Mouse (Mus musculus): ENCODE results near the gene Tmem35b. TPM values are rescaled to one million over a fixed set of nuclear protein-coding genes. Genes with fewer than 3 reads are reported as not detected.
"Not testable (repeated sequence)": the region's sequence is repeated elsewhere in the genome, so short reads cannot be mapped to it uniquely, and the experiment has no call there.

Gene Tmem35b
- 1 to 10 TPM; 5.5 to 5.8 TPM for total RNA-seq (2021)
- long read RNA-seq, experiment 1, partial matches to known transcripts, result 0 of 1 reads
- long read RNA-seq, experiment 1, other reads (novel, unspliced or antisense), result 1 of 1 reads
- long read RNA-seq, experiment 2, partial matches to known transcripts, result 0 of 1 reads
- long read RNA-seq, experiment 2, other reads (novel, unspliced or antisense), result 1 of 1 reads

DNA sequence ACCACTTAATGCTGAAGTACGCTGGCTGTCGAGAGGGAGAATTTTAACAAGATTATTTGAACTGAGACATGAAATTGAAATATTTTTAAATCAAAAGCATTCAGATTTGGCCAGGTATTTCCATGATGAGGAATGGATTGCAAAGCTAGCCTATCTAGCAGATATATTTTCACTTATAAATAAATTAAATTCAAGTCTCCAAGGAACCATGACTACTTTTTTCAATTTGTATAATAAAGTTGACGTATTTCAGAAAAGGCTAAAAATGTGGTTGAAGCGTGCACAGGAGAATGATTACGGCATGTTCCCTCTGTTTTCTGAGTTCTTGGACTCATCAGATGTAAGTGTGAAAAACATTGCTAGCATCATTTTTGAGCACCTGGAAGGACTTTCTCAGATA lies at the start of gene Tmem35b:
Tmem35b (plus strand) TSS at position 301 of the 400 bp plus-strand sequence.
- Histone ChIP-seq H3K27ac (no peak within 1 kb of the TSS), H3K4me3 (no peak within 1 kb of the TSS)
- no peak for DNase-seq (ENCODE audit: low spot score in 2 of 2)
- no peak for TF ChIP-seq CTCF (conservative IDR thresholded peaks at IDR 0.05)

DNA sequence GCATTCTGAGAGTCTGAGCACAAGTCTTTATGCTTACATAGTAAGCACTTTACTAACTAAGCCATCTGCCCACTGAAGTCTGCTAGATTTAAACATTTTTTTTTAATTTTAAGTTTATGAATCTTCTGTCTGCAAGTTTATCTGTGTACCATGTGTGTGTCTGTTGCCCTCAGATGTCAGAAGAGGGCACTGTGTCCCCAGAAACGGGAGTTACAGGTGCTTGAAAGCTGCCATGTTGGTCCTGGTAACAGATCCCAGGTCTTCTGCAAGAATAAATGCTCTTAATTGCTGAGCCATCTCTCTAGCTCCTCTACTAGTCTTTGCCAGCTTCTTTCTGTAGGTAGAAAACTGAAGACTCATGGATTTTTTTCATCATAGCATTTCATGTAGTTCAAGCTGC lies 48.6 kb upstream of the Tmem35b start:
- no peak overlapping the region for H3K27ac ChIP-seq
- DNase-seq (ENCODE audit: low spot score in 2 of 2), result no peak
- TF ChIP-seq CTCF (conservative IDR thresholded peaks at IDR 0.05), result peak; percentile 20; the same call in 1 of the 2 replicates
- no peak overlapping the region for H3K4me3 ChIP-seq

DNA sequence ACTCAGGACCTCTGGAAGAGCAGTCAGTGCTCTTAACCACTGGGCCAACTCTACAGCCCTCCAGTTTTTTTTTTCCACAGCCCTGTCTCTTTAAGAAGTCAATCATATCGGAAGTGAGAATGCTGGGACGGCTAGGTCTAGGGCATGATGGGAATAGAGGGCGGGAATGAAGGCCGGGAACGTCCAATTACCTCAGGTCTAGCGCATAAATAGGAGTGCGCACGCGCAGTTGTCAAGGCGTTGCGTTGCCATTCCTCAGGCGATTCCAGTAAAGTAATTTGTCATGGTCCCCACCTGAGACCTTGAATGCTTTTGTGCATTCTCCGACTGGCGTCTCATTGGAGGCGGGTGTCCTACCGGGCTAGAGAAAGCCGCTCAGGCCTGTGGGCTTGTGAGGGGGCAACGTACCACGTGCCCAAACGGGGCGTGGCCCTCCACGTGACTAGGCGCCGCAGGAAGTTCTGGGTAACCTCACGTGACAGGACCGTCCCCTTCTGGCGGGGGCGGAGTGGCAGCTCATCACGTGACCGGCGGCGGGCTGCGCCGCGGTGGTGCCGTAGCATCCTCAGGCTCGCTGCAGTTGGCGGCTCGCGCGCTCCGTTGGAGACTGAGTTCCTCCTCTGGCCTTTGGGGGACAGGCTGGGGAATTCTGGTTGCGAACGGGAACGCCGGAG lies 46.5 kb upstream of the Tmem35b start, which contains the start of gene Zmym6:
Zmym6 (plus strand) TSS at position 509 of the 674 bp plus-strand sequence.
- TF ChIP-seq CTCF (conservative IDR thresholded peaks at IDR 0.05), result peak; percentile 33; the same call in 1 of the 2 replicates
- peak; percentile 95 for DNase-seq (ENCODE audit: low spot score in 2 of 2)
- Histone ChIP-seq H3K27ac (peak within 1 kb of the TSS; percentile 94), H3K4me3 (peak within 1 kb of the TSS; percentile 86)

DNA sequence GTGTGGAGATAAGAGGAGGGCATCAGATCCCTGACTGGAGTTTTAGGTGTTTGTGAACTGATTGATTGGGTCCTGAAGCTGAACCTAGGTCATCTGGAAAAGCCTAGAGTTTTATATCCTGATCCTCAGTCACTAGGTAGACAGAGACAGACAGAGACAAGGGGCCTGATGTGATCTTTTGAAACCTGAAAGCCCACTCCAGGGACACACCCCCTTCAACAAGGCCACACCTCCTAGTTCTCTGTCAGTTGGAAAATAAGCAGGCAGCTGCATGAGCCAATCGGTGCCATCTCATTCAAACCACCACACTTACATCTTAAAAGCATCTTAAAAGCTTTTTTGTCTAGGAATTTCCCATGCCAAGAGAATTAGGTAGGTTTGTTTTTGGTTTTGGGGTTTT lies 42.7 kb upstream of the Tmem35b start:
- Histone ChIP-seq H3K27ac (no peak overlapping the region), H3K4me3 (no peak overlapping the region)
- no peak for DNase-seq (ENCODE audit: low spot score in 2 of 2)
- TF ChIP-seq CTCF (conservative IDR thresholded peaks at IDR 0.05), result no peak

DNA sequence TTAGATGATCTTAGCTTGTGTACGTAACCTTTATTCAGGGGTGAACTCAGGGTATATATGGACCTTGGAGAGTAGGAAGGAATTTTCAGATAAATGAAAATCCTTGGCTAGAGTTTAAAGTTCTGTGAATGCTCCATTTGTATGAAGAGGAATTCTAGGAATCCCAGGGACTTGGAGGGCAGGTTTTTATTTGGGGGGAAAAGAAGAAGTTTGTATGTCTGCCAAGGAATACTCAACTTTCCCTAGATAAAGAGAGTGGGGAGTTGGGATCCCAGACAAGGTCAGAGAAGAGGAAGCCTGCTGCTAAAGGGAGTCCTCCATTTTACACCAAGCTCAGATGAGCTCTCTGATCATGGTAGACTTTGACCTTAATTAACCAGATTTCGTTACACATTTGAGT lies 40.4 kb upstream of the Tmem35b start:
- no peak for DNase-seq (ENCODE audit: low spot score in 2 of 2)
- H3K4me3 ChIP-seq, result no peak overlapping the region
- no peak for TF ChIP-seq CTCF (conservative IDR thresholded peaks at IDR 0.05)
- H3K27ac ChIP-seq, result no peak overlapping the region

DNA sequence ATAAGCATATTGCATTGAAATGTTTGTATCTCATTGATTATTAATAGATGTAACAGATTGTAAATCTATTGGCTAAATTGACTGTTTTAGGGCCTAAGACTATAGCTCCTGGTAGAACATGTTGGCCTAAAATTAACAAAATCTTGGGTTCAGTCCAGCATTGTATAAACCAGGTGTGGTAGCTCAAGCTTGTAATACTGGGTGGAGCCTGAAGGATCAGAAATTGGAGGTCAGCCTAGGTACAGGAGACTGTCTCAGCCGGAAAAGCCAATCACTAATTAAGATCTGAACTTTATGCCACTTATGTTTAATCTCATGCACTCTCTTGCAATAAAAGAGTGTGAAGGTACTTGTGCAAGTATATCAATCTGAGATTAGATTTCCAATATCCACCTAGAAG lies 37.7 kb upstream of the Tmem35b start:
- TF ChIP-seq CTCF (conservative IDR thresholded peaks at IDR 0.05), result no peak
- no peak for DNase-seq (ENCODE audit: low spot score in 2 of 2)
- no peak overlapping the region for H3K27ac ChIP-seq
- no peak overlapping the region for H3K4me3 ChIP-seq

DNA sequence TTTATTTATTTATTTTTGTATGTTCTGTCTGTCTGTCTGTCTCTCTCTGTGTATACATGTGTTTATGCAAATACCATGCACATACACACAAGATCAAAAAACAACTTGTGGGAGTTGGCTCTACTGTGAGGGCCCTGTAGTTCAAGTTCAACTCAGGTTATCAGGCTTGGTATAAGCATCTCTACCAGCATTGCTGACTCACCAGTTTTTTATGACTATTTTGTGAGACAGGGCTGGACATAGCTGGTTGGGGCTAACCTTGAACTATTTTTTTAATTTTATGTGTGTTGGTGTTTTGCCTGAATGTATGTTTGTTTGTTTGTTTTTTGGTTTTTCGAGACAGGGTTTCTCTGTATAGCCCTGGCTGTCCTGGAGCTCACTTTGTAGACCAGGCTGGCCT lies 32.3 kb upstream of the Tmem35b start:
- no peak for DNase-seq (ENCODE audit: low spot score in 2 of 2)
- no peak overlapping the region for H3K4me3 ChIP-seq
- H3K27ac ChIP-seq, result no peak overlapping the region
- no peak for TF ChIP-seq CTCF (conservative IDR thresholded peaks at IDR 0.05)

DNA sequence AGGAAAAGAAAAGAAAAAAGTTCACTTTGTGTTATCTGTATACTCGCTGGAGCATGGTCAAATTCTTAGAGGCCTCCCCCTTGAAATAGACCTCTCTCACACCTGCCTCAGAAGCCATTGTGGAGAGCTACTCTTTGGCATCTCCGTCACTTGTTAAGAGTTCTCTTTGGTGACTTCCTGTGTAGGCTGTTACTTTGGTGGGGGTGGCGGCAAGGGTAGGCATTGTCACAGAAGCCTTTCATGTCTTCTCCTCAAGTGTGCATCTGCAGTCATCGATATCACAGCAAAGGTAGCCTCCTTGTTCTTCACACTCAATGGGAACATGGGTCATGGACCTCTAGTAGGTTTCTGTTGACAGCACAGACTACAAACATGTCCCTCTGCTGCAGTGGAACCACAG lies 28.4 kb upstream of the Tmem35b start:
- no peak for DNase-seq (ENCODE audit: low spot score in 2 of 2)
- Histone ChIP-seq H3K27ac (no peak overlapping the region), H3K4me3 (no peak overlapping the region)
- no peak for TF ChIP-seq CTCF (conservative IDR thresholded peaks at IDR 0.05)

DNA sequence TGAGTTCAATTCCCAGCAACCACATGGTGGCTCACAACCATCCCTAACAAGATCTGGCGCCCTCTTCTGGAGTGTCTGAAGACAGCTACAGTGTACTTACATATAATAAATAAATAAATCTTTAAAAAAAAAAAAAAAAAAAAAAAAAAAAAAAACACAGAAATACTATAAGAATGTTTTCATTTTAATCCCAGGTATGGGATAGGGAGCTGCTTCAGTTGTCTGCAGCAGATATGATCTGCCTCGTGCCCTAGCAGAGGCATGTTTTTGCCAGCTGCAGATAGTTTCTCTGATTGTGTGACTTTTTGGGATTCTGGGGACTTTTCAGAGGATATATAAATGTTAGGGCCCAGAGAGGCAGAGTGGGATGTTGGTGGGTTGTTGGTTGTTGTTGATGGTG lies 23.9 kb upstream of the Tmem35b start:
- H3K4me3 ChIP-seq; DNase-seq (ENCODE audit: low spot score in 2 of 2); H3K27ac ChIP-seq: not testable (repeated sequence)

DNA sequence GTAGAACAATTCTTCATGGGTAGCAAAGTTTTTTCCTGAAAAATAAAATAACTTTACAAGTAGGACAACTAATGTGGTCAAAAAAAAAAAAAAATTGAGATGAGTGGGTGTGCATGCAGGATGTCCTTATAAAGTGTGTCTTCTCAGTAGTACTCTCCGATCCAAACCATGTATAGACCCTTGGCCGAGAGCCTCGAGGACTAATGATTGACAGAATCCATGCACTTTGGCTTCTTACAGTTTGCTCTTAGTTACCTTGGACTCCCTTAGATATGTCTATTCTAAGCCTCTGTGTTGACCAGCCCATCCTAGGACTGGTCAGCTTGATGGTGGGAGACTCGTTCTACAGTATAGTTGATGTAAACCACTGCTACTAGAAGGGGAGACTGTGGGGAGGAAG lies 15.9 kb upstream of the Tmem35b start:
- H3K27ac ChIP-seq, result no peak overlapping the region
- H3K4me3 ChIP-seq, result no peak overlapping the region
- TF ChIP-seq CTCF (conservative IDR thresholded peaks at IDR 0.05), result no peak
- no peak for DNase-seq (ENCODE audit: low spot score in 2 of 2)

DNA sequence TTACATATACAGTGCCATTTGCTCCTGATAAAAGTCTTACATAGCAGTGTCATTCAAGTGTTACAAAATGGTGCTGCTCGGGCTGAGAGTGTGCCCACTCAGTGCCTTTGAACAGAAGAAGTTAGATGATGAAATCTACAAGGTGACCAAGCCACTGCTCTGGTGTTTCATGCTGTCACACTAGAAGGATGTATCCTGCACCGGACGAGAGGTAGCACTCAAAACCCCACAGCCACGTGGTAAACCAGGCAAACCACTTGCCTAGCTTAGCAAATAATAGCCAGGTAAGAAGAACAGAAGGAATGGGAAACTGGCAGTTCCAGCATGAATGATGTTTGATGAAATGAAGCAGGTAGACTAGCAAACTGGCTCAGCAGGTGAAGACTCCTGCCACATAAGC lies 12.9 kb upstream of the Tmem35b start:
- Histone ChIP-seq H3K4me3 (no peak overlapping the region), H3K27ac (no peak overlapping the region)
- no peak for DNase-seq (ENCODE audit: low spot score in 2 of 2)
- no peak for TF ChIP-seq CTCF (conservative IDR thresholded peaks at IDR 0.05)

DNA sequence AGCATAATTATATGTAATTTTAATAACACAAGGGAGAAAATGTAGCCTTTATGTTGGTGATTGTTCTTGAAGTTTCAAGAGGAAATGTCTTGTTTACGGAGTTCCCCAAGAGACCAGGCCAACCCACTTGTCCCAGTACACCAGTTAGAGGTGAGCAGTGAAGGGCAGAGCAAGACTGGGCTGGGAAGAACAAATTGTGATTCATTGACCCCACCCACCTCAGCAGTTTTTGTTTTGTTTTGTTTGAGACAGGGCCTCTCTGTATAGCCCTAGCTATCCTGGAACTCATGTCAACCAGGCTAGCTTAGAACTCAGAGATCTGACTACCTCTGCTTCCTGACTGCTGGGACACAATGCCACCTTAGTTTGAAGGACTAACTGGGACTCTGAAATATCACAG lies 840 bp downstream of the Tmem35b start:
- TF ChIP-seq CTCF (conservative IDR thresholded peaks at IDR 0.05), result no peak
- DNase-seq (ENCODE audit: low spot score in 2 of 2), result no peak
- no peak overlapping the region for H3K4me3 ChIP-seq
- H3K27ac ChIP-seq, result no peak overlapping the region

DNA sequence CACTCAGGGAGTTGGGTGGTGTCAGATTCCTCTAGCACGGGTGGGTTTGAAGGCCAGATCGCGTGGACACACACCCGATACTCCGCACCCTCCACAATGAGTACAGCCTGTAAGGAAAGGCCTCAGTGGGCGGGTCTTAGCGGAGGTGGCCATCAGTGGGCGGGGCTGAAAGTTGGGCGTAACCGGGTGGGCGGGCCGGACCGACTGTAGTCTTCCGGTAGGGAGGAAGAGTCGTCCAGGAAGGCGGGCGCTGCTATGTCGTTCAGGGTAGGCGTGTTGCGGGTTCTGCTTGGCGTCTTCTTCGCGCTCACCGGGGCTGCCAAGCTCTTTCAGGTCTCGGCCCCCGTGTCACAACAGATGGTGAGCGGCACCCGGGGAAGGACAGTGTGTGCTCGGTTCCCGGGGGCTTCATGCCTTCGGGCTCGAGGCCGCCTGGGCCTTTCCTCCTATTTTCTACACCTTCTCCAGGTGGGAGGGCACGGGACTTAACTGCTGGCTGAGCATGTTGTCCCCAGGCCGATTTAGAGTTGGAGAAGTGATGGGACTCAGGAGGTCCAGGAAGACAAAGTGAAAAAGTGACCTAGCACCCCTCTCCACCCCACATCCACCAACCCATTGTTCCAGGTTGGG lies 2.5 kb downstream of the Tmem35b start:
- H3K27ac ChIP-seq, result no peak overlapping the region
- no peak for TF ChIP-seq CTCF (conservative IDR thresholded peaks at IDR 0.05)

DNA sequence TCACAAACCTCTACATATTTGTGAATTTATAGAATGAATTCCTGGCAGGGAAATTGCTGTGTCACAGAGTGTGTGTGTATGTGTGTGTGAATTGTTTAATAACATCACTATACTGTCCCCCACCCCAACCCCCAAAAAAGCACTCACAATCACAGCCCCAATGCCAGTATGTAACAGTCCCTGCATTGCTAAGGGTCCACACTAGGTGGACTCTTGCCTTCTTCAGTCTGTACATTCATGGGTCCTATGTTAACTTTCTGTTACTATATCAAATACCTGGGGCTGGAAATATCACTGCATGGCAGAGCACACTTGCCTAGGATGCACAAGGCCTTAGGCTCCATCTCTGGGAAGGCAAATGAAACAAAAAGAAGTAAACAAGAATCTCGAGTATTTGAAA lies 11.2 kb downstream of the Tmem35b start:
- TF ChIP-seq CTCF (conservative IDR thresholded peaks at IDR 0.05), result peak; percentile 24; the same call in 1 of the 2 replicates
- no peak for DNase-seq (ENCODE audit: low spot score in 2 of 2)
- no peak overlapping the region for H3K4me3 ChIP-seq
- no peak overlapping the region for H3K27ac ChIP-seq

More for the DNA sequence above, 2.5 kb downstream of the Tmem35b start:
- H3K4me3 ChIP-seq, result peak overlapping the region; percentile 57
- peak; percentile 33 to 53 for DNase-seq (ENCODE audit: low spot score in 2 of 2)
